Mouse (Mus musculus) myocyte (in vitro differentiated cells): Measurements from ENCODE around the gene Hspb7.
A peak's percentile ranks its signal among the peaks of the same experiment; 100 is the strongest.

Source experiments
- CEBPB ChIP-seq: IDR thresholded peaks from 2 replicates; pipeline ENCODE4 v1.6.1; 2011; ENCODE audit warnings: mild to moderate bottlenecking, moderate library complexity; ENCODE audit not compliant: poor library complexity, insufficient read depth, severe bottlenecking
- E2F4 ChIP-seq: IDR thresholded peaks from one replicate; pipeline ENCODE4 v1.6.1; 2011; ENCODE audit warnings: mild to moderate bottlenecking, control low read depth, moderate library complexity; ENCODE audit not compliant: insufficient read depth
- MAX ChIP-seq: IDR thresholded peaks from one replicate; pipeline ENCODE4 v1.6.1; 2011; ENCODE audit warnings: low read depth, mild to moderate bottlenecking, control low read depth
- MYOD1 ChIP-seq, 3 experiments: IDR thresholded peaks; one replicate each; pipeline ENCODE4 v1.6.1; 2011; ENCODE audit warnings: control low read depth in 2 of 3, low read depth in 2 of 3, mild to moderate bottlenecking in 2 of 3, moderate library complexity in 1 of 3; ENCODE audit not compliant: insufficient read length in 2 of 3, control insufficient read depth in 1 of 3
- MYOG ChIP-seq, 3 experiments: IDR thresholded peaks; one replicate each; pipeline ENCODE4 v1.6.1; 2011; ENCODE audit warnings: control low read depth in 2 of 3, low read depth in 2 of 3, mild to moderate bottlenecking in 2 of 3; ENCODE audit not compliant: insufficient read length in 2 of 3, control insufficient read depth in 1 of 3, insufficient read depth in 1 of 3
- POLR2A ChIP-seq: IDR thresholded peaks from one replicate; pipeline ENCODE4 v1.6.1; 2011; ENCODE audit warnings: low read depth, mild to moderate bottlenecking, control low read depth, moderate library complexity; ENCODE audit not compliant: insufficient read length
- POLR2AphosphoS2 ChIP-seq: IDR thresholded peaks from one replicate; pipeline ENCODE4 v1.6.1; 2011; ENCODE audit warnings: low read depth, control low read depth; ENCODE audit not compliant: insufficient read length
- SRF ChIP-seq: IDR thresholded peaks from one replicate; pipeline ENCODE4 v1.6.1; 2011; ENCODE audit warnings: low read depth; ENCODE audit not compliant: control insufficient read depth, insufficient read length
- TCF12 ChIP-seq: IDR thresholded peaks from one replicate; pipeline ENCODE4 v1.6.1; 2011; ENCODE audit warnings: mild to moderate bottlenecking, control low read depth; ENCODE audit not compliant: poor library complexity, insufficient read depth, severe bottlenecking
- TCF3 ChIP-seq: IDR thresholded peaks from one replicate; pipeline ENCODE4 v1.6.1; 2011; ENCODE audit warnings: low read depth, control low read depth; ENCODE audit not compliant: insufficient read length
- USF1 ChIP-seq: IDR thresholded peaks from one replicate; pipeline ENCODE4 v1.6.1; 2011; ENCODE audit warnings: low read depth, mild to moderate bottlenecking, control low read depth, moderate library complexity

DNA sequence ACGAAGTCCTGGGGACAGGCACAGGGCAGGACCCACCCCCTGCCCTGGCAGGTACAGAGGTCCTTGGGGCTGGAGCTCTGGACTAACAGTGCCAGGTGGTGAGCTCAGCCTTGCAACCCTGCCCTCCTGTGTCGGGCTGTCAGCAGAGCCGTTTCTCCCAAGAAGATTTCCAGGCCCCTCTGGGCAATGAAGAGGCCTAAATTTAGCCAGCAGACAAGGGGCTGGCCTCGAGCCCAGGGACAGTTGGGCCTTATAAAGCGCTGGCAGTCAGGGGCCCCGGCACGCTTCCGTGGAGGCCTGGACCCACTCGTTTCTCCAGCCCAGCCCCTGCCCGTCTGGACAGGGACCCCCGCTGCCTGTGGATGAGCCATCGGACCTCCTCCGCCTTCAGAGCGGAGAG is 844 bp downstream of the Hspb7 start:
- TF ChIP-seq USF1: no peak
- peak; percentile 43 for TF ChIP-seq POLR2A
- TF ChIP-seq MYOD1 (IDR thresholded peaks at IDR 0.05; ENCODE audit: control insufficient read depth in 1 of 3, insufficient read length in 2 of 3, low read depth in 2 of 3): peak in 2 of 3 experiments; percentile 33 to 76
- no peak for TF ChIP-seq E2F4
- no peak for TF ChIP-seq CEBPB
- TF ChIP-seq POLR2AphosphoS2: peak; percentile 40
- no peak for TF ChIP-seq MAX
- TF ChIP-seq TCF3: no peak
- TF ChIP-seq TCF12: no peak
- peak in 1 of 3 experiments; percentile 11 for TF ChIP-seq MYOG (IDR thresholded peaks at IDR 0.05; ENCODE audit: control insufficient read depth in 1 of 3, insufficient read depth in 1 of 3, insufficient read length in 2 of 3, low read depth in 2 of 3)
- no peak for TF ChIP-seq SRF
